Mouse (Mus musculus): ENCODE data around the gene Gm43191. TPM values are rescaled to one million over a fixed set of nuclear protein-coding genes. Genes with fewer than 3 reads are reported as not detected.

Gene Gm43191
- not detected for polyA plus RNA-seq (2017; shearing (Covaris generic))

DNA sequence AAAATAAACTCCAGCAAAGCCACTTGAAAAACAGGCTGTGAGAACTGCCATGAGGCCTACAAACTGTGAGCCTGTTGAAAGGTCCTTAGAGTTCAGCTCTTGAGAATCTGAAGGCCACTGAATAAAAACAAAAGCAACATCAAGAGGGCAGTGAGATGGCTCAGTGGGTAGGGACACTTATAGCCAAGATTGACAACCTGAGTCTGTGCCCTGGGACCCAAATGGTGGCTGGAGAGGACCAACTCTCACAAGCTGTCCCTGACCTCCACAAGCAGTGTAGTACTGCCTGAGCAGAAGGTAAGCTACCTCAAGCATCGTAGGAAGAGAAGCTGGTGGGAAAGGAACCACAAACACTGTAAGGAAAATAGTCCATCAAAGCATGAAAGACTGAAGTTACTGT, at the start of gene Gm43191:
Gene Gm43191 (minus strand): TSS at position 101 of the 400 bp plus-strand sequence.

GRCm38 (mm10) chr3:116712436-116712881, 31.4 kb upstream of the Gm43191 start, which contains the start of gene Slc35a3:
TSS of gene Slc35a3 (minus strand) at chr3:116712831.

GRCm38 (mm10) chr3:116662463-116662863, 18.6 kb downstream of the Gm43191 start, which contains the start of gene Mfsd14a:
TSS of gene Mfsd14a (minus strand) at chr3:116662677.

GRCm38 (mm10) chr3:116614295-116614892, 66.7 kb downstream of the Gm43191 start, which contains the start of gene Trmt13:
TSS of gene Trmt13 (minus strand) at chr3:116614587.

GRCm38 (mm10) chr3:116594728-116595602, 86.1 kb downstream of the Gm43191 start, which contains the start of gene Sass6:
TSS of gene Sass6 (plus strand) at chr3:116594982.

Other genes with a start within 250 kb of the Gm43191 start
- gene Rtca, start 173.1 kb downstream of the Gm43191 start, polyA plus RNA-seq (2017; shearing (Covaris generic)) = 29.4 TPM
- gene Dbt, start 168.2 kb downstream of the Gm43191 start, polyA plus RNA-seq (2017; shearing (Covaris generic)) = 19.2 TPM
- gene Lrrc39, start 118.3 kb downstream of the Gm43191 start, polyA plus RNA-seq (2017; shearing (Covaris generic)) = 0.96 TPM
- 7.5 TPM for gene Sass6, start 86.3 kb downstream of the Gm43191 start, polyA plus RNA-seq (2017; shearing (Covaris generic))
- gene Trmt13, start 66.7 kb downstream of the Gm43191 start, polyA plus RNA-seq (2017; shearing (Covaris generic)) = 51.7 TPM
- 50.1 TPM for gene Mfsd14a, start 18.6 kb downstream of the Gm43191 start, polyA plus RNA-seq (2017; shearing (Covaris generic))
- gene Slc35a3, start 31.6 kb upstream of the Gm43191 start, polyA plus RNA-seq (2017; shearing (Covaris generic)) = 5.0 TPM
- 4.7 TPM for gene Agl, start 126.9 kb upstream of the Gm43191 start, polyA plus RNA-seq (2017; shearing (Covaris generic))
- 32.3 TPM for gene Frrs1, start 178.2 kb upstream of the Gm43191 start, polyA plus RNA-seq (2017; shearing (Covaris generic))

Measured in CD4-positive, CD25-positive, alpha-beta regulatory T cell, adult 9 weeks (primary cell).